Mouse (Mus musculus): ENCODE data around the gene Ank. TPM values are rescaled to one million over a fixed set of nuclear protein-coding genes. Genes with fewer than 3 reads are reported as not detected.
A peak's percentile ranks its signal among the peaks of the same experiment; 100 is the strongest.

Ank gene
- polyA plus RNA-seq, 1 experiment from 2014 or later: 14.7 TPM

DNA sequence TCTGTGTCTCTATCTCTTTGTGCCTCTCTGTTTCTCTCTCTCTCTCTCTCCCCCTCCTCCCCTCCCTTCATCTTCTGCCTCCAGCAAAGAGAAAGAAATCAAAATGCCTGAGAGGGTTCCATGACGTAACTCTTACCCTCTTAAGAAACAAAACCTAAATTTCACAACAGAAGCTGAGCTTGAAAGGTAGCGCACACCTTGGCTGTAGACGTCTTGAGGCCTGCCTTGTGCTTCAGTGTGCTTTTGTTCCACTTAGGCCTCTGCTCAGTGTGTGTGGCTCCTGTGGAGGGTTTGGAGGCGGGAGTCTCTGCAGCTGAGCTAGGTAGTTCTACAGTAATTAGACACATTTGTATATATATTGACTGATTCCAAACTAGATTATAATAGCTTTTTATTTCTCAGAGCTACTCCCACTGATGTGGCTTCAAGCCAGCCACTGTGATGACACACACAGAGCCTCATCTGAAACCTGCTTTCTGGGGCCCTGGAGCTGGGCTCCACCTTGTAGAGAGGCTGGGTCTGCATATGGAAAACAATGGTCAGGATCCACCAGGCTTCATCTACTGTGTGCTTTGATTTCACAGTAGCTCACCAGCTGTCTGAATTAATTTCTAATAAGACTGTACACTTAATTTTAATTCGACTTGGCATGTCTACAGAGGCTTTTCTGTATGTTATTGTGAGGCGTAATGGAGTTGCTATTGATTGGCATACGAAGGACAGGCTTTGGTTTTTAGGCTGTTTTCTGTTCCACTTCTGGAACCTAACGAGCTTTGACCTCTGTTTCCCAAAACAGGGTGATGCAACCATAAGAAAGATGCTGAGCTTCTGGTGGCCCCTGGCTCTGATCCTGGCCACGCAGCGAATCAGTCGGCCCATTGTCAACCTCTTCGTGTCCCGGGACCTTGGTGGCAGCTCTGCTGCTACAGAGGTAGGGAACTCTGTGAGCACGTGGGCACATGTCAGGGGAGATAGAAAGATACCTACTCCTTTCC is 97.9 kb downstream of the Ank start:
- no peak overlapping the region for H3K4me2 ChIP-seq
- H3K4me3 ChIP-seq: no peak overlapping the region
- H3K36me3 ChIP-seq: peaks cover 37% of the 10 kb centered on the region
- H3K27me3 ChIP-seq (replicated peaks): no peaks in the 10 kb centered on the region
- WGBS: 89% methylated on average over 14 of the region's 14 CpGs
- no peaks in the 10 kb centered on the region for H3K9me3 ChIP-seq (replicated peaks)
- no peak for ATAC-seq (ENCODE audit: insufficient number of reproducible peaks, low FRiP score)
- no peak overlapping the region for H3K27ac ChIP-seq (ENCODE audit: poor library complexity, severe bottlenecking)
- no peaks in the 10 kb centered on the region for H3K4me1 ChIP-seq (replicated peaks)
- no peak overlapping the region for H3K9ac ChIP-seq

DNA sequence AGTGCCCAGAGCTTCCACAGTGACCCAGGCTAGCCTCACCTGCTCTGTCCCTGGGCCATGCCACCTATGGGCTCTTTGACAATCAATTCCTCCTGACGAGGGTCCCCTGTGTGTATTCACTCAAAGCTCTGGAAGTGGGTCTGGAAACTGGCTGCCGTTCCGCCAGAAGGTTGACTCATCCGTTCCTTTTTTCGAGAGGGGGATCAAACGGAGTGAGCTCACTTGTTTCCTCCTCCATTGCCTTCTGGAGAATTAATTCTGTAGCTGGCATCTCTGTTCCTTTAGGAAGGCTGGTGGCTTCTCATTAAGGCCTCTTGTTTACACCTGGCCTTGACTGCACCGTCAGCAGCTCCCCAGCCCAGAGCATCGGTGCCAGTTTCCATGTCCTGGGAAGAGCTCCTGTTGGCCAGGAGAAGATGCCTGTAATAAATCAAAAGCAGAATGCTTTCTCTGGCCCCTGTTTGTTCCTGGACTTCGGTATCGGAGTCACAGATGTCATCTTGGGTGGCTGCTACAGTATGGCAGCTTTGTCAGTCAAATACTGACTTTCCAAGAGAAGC is 99.2 kb downstream of the Ank start:
- no peak for ATAC-seq (ENCODE audit: insufficient number of reproducible peaks, low FRiP score)
- H3K4me3 ChIP-seq: no peak overlapping the region
- H3K4me1 ChIP-seq (replicated peaks): no peaks in the 10 kb centered on the region
- H3K4me2 ChIP-seq: no peak overlapping the region
- H3K27ac ChIP-seq (ENCODE audit: poor library complexity, severe bottlenecking): no peak overlapping the region
- WGBS: 89% methylated on average over 10 of the region's 10 CpGs
- no peaks in the 10 kb centered on the region for H3K27me3 ChIP-seq (replicated peaks)
- H3K9me3 ChIP-seq (replicated peaks): no peaks in the 10 kb centered on the region
- H3K36me3 ChIP-seq: peaks cover 41% of the 10 kb centered on the region
- H3K9ac ChIP-seq: no peak overlapping the region

DNA sequence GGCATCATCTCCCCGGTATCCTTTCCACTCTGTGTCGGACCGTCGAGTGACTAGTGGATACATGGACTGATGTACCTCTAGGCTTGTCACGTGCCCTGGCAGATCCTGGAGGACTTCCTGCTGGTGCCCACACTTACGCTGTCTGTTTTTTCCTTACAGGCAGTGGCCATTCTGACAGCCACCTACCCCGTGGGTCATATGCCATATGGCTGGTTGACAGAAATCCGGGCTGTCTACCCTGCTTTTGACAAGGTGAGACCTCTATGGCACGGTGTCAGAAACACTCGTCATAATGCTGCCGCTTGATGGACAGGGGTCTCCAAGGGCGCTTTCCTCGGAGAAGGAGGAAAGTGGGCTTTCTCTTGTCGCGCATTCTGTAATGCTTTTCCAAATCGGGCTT is 100.9 kb downstream of the Ank start:
- no peak for ATAC-seq (ENCODE audit: insufficient number of reproducible peaks, low FRiP score)
- H3K27ac ChIP-seq (ENCODE audit: poor library complexity, severe bottlenecking): no peak overlapping the region
- 0 out of 2 replicates have a peak, but pooled peaks cover 6% of the 10 kb centered on the region for H3K4me1 ChIP-seq (replicated peaks)
- no peaks in the 10 kb centered on the region for H3K9me3 ChIP-seq (replicated peaks)
- H3K4me3 ChIP-seq: no peak overlapping the region
- H3K27me3 ChIP-seq (replicated peaks): no peaks in the 10 kb centered on the region
- WGBS: 85% methylated on average over 16 of the region's 16 CpGs
- H3K4me2 ChIP-seq: no peak overlapping the region
- peaks cover 50% of the 10 kb centered on the region for H3K36me3 ChIP-seq
- no peak overlapping the region for H3K9ac ChIP-seq

DNA sequence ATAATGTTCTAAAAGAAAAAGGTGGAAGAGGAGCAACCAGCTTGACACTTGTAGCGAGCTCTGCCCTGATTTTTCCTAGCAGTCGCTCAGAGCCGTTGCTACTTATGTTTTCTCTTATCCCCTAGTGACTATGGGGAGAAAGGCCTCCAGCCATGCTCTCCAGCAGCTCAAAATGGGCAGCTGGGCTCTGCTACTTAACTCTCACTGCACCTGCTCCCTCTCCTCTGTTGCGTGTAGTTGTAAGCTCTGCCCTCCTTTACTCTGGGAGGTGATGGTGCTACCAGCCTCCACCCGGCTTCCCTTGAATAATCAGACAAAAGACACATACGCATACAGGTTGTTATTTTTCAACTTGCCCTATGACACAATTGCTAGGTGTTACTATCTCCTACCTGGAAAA is 101.9 kb downstream of the Ank start:
- H3K4me2 ChIP-seq: no peak overlapping the region
- H3K36me3 ChIP-seq: peaks cover 57% of the 10 kb centered on the region
- no peak overlapping the region for H3K9ac ChIP-seq
- WGBS: 90% methylated on average over 6 of the region's 6 CpGs
- no peaks in the 10 kb centered on the region for H3K27me3 ChIP-seq (replicated peaks)
- no peak for ATAC-seq (ENCODE audit: insufficient number of reproducible peaks, low FRiP score)
- H3K4me1 ChIP-seq (replicated peaks): 0 out of 2 replicates have a peak, but pooled peaks cover 6% of the 10 kb centered on the region
- H3K27ac ChIP-seq (ENCODE audit: poor library complexity, severe bottlenecking): no peak overlapping the region
- H3K4me3 ChIP-seq: no peak overlapping the region
- no peaks in the 10 kb centered on the region for H3K9me3 ChIP-seq (replicated peaks)

DNA sequence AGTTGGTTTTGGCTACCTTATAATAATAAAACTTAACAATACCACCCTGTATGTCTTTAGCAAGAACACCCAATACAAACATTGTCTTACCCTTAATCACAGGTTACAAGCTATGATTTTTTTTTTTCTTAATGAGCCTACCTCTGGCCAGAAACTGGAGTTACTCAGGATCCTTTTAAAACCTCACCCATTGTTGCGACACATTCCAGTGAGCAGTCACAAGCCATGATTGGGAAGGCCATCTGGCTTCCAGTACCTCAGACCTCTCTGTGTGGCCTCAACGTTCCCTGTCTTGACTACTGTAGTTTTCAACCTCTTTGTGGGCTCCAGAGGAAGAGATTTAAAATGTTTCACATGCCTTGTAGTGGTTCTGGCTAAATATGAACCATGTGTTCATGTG is 103.4 kb downstream of the Ank start:
- peaks cover 54% of the 10 kb centered on the region for H3K36me3 ChIP-seq
- H3K4me1 ChIP-seq (replicated peaks): 0 out of 2 replicates have a peak, but pooled peaks cover 6% of the 10 kb centered on the region
- no peak overlapping the region for H3K9ac ChIP-seq
- no peak overlapping the region for H3K4me3 ChIP-seq
- WGBS: 70% methylated on average over 2 of the region's 2 CpGs
- H3K4me2 ChIP-seq: no peak overlapping the region
- ATAC-seq (ENCODE audit: insufficient number of reproducible peaks, low FRiP score): no peak
- H3K27me3 ChIP-seq (replicated peaks): no peaks in the 10 kb centered on the region
- no peaks in the 10 kb centered on the region for H3K9me3 ChIP-seq (replicated peaks)
- H3K27ac ChIP-seq (ENCODE audit: poor library complexity, severe bottlenecking): no peak overlapping the region

DNA sequence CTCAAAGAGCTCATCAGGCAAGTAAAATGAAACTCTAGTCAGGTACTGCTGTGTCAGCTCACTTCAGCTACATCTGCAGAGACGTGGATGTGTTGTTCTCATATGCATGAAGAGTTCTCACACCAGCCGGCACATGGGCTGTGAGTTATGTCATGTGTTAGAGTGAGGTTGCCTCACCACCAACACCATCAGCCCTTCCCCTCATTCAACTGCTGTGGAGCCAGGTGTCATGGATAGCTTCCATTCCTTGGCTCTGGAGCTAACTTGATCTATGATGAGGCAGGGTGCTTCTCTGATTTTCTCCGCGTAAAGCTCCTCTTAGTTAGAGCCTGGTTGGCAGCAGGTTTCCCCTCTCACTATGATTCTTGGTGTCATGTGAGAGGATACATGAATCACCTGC is 103.9 kb downstream of the Ank start:
- peaks cover 51% of the 10 kb centered on the region for H3K36me3 ChIP-seq
- H3K9me3 ChIP-seq (replicated peaks): no peaks in the 10 kb centered on the region
- H3K4me1 ChIP-seq (replicated peaks): peaks cover 9% of the 10 kb centered on the region; the same call in 1 of the 2 replicates
- no peak overlapping the region for H3K4me2 ChIP-seq
- 90% methylated on average over 4 of the region's 4 CpGs for WGBS
- no peak overlapping the region for H3K27ac ChIP-seq (ENCODE audit: poor library complexity, severe bottlenecking)
- H3K9ac ChIP-seq: no peak overlapping the region
- no peak for ATAC-seq (ENCODE audit: insufficient number of reproducible peaks, low FRiP score)
- H3K27me3 ChIP-seq (replicated peaks): no peaks in the 10 kb centered on the region
- no peak overlapping the region for H3K4me3 ChIP-seq

DNA sequence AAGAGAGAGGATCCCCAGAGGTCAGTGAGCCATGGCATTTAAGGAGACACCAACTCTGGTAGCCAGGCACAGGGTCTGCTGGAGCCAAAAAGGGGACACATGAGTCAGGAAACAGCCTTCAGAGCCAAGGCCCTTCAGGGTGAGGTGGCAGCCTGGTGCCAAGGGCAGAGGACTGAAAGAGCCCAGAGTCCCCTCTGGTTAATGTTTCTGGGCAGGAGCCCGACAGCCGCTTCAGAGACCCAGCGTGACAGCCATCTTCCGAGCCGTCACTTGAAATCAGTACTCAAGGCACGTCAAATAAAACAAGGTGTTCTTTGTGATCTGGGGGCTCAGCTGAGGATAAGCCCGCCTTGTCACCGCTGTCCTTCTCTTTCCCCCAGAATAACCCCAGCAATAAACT is 104.7 kb downstream of the Ank start:
- ATAC-seq (ENCODE audit: insufficient number of reproducible peaks, low FRiP score): no peak
- WGBS: 69% methylated on average over 8 of the region's 8 CpGs
- Histone ChIP-seq H3K4me1 (replicated peaks) (peaks cover 17% of the 10 kb centered on the region; the same call in 1 of the 2 replicates), H3K27me3 (replicated peaks) (no peaks in the 10 kb centered on the region), H3K4me2 (no peak overlapping the region), H3K27ac (ENCODE audit: poor library complexity, severe bottlenecking) (no peak overlapping the region), H3K36me3 (peaks cover 43% of the 10 kb centered on the region), H3K4me3 (no peak overlapping the region), H3K9ac (no peak overlapping the region), H3K9me3 (replicated peaks) (no peaks in the 10 kb centered on the region)

DNA sequence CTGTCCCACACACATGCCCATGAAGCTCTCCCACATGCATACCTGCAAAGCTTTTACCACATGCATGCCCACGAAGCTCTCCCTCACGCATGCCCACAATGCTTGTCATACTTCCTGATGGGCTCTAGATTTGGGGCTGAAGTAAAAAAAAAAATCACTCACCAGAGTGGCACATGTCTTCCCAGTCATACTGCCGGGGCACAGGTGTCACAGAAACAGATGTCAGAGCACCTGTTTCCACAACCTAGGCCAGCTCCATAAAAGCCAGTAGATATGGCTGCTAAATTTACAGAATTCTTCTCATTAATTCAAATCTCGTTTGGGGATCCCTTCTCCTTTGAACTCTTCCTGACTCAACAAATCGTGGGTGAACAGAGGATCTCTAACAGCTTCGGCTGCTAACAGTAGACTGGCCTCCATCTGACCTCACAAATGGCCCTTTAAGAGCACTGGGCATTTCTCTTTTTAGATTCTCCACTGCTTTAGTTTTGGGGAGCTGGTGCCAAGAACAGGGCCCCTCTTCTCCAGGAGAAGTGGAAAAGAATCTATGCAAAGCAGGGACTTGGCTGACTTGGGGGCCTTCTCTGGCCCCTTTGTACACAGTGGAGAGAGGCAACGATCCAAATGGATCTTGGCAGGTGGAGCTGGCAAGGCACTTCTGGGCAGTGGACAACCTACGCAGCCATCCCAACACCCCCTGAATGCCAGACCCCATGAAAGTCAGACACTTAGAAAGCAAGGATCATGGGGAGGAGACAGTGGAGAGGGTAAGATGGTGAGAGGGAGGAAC is 108.7 kb downstream of the Ank start:
- Histone ChIP-seq H3K4me3 (no peak overlapping the region), H3K9ac (no peak overlapping the region), H3K4me2 (no peak overlapping the region), H3K4me1 (replicated peaks) (peaks cover 26% of the 10 kb centered on the region; the same call in 1 of the 2 replicates), H3K27ac (ENCODE audit: poor library complexity, severe bottlenecking) (peak overlapping the region; percentile 25), H3K9me3 (replicated peaks) (no peaks in the 10 kb centered on the region), H3K27me3 (replicated peaks) (no peaks in the 10 kb centered on the region), H3K36me3 (peaks cover 21% of the 10 kb centered on the region)
- 80% methylated on average over 8 of the region's 8 CpGs for WGBS
- no peak for ATAC-seq (ENCODE audit: insufficient number of reproducible peaks, low FRiP score)

DNA sequence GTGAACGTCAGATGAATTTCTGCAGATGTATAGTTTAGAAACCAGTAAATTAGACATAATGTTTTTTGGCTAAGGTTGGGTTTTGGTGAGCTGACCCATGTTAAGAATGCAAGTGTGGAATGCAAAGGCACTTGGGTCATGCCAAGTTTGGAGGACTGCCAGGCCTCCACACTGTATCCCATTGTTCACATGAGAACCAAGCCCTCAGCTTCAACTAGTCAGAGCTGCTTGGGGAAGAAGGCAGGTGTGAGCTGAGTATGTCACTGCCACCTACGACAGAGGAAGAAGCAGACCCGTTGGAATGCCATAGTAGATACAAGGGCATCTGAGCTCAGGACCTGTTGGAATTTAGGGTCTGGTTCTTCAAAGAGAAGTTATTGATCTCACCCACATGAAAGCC is 109.5 kb downstream of the Ank start:
- no peak overlapping the region for H3K9ac ChIP-seq
- no peaks in the 10 kb centered on the region for H3K9me3 ChIP-seq (replicated peaks)
- WGBS: 63% methylated on average over 3 of the region's 3 CpGs
- H3K4me1 ChIP-seq (replicated peaks): peaks cover 30% of the 10 kb centered on the region; the same call in 1 of the 2 replicates
- H3K27me3 ChIP-seq (replicated peaks): no peaks in the 10 kb centered on the region
- H3K36me3 ChIP-seq: peaks cover 24% of the 10 kb centered on the region
- H3K4me2 ChIP-seq: no peak overlapping the region
- ATAC-seq (ENCODE audit: insufficient number of reproducible peaks, low FRiP score): no peak
- H3K4me3 ChIP-seq: no peak overlapping the region
- H3K27ac ChIP-seq (ENCODE audit: poor library complexity, severe bottlenecking): peak overlapping the region; percentile 38; the same call in 1 of the 2 replicates

DNA sequence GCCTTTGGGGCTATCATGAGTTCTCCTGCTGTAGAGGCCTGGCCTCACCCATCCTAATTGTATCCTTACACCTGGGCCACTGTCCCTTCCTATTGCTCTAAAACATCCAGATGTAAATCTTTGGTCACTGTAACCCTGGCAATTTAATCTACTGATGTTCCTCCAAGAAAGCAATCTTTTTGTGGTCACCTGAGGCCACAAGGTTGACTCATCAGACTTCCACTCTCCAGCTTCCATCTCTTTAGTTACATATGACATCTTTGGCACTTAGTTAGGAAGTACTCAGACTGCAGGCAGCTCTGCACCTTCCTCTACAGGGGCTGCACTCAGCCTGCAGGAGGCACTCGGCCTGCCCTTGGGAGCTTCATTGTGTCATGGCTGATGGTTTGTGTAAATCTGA is 110.4 kb downstream of the Ank start:
- no peaks in the 10 kb centered on the region for H3K27me3 ChIP-seq (replicated peaks)
- H3K4me3 ChIP-seq: no peak overlapping the region
- no peak overlapping the region for H3K4me2 ChIP-seq
- H3K4me1 ChIP-seq (replicated peaks): peaks cover 26% of the 10 kb centered on the region
- H3K9ac ChIP-seq: no peak overlapping the region
- WGBS: 95% methylated on average over 1 of the region's 1 CpGs
- no peaks in the 10 kb centered on the region for H3K9me3 ChIP-seq (replicated peaks)
- no peak for ATAC-seq (ENCODE audit: insufficient number of reproducible peaks, low FRiP score)
- H3K27ac ChIP-seq (ENCODE audit: poor library complexity, severe bottlenecking): no peak overlapping the region
- H3K36me3 ChIP-seq: peaks cover 19% of the 10 kb centered on the region

All from heart, embryonic 12.5 days (tissue).